Mouse (Mus musculus) retina, postnatal 7 days (tissue): ENCODE data around the gene Stat6.

Experiments used
- DNase-seq: peaks from one replicate; pipeline ENCODE4 v3.0.0-alpha.2; 2012; ENCODE audit warnings: low read depth, low spot score

Gene Stat6

DNA sequence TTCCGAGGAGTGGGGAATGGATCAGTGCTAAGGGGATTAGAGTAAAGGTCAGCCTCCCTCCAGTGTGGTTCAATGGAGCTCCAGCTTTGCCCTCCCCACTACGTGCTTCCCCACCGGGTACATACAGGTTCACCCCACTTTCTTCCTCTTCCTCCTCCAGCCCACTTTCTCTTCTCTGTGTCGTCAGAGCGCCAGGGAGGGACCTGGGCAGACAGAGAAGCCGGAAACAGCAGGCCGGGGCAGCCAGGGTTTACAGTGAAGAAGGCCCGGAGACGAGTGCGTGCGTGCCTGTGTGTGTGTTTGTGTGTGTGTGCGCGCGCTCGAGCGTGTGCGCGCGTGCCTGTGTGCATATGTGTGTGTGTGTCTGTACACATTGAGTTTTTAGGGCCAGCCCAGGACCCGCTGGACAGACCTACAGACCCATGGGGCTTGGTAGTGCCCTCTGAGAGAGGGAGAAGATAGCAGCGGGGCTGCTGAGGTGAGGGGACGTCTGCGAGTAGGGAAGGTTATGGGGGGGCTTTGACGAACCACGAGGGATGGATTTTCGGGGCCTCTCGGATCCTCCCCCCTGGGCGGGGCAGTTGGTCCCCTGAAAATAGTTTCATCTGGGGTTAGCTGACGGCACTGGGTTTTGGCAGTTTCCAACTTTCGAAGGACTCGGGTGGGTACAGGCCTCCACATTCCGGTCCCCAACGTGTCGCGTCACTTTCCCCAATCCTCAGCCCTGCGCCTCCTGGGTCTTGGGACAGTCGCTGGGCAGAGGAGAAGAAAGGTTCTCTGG lies at the start of gene Stat6:
TSS of gene Stat6 (plus strand) at position 215 of the 781 bp plus-strand sequence.
- no peak for DNase-seq

DNA sequence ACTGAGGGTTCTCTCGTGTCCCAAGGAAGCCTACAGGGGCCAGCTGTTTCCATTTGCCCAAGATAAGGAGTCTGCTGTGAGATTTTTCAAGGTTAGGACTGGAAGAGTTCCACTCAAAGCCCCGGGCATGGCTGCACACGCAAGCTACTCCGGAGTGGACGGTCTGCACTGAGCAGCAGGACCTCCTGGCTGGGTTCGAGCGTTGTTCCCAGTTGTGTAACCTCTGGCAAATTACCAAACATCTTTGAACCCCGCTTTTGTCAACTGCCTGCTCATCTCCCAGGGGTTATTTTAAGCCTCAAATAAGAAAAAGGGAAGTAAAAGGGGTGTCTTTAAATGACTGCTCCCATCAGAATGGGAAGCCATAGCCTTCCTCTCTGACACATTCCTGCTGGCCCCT lies 48.4 kb upstream of the Stat6 start:
- no peak for DNase-seq

DNA sequence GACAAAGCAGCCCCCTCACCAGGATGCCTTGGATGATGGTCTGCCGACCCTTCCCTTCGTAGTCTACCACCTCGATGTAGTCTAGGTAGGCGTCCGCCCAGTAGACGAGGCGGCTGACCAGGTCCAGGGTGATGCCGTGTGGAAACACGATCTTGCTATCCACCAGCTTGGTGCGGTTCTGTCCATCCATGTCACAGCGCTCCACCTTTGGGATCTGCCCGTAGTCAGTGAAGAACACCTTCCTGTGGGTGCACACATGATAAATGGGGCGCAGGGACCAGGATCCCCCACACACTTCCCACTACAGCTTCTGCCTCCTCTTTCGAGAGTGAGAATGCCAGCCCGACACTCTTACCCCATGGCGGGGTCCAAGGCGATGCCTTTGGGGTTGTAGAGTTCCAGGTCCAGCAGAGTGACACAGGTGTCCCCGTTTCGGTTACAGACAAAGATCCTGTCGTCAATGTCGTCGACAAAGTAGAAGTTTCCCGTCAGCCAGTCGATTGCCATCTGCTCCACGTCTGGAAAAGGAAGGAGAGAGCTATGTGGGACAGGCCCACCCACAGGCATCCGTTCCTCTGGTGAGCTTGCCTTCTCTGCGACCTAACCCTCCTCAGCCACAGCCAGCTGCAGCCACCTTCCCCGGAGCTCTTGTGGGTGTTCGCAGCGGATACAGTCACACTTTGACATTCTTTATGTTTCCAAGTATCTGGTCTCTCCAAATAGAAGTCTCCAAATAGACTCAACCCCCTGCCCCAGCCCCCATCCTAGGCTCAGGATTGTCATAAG lies 47.7 kb upstream of the Stat6 start:
- no peak for DNase-seq

DNA sequence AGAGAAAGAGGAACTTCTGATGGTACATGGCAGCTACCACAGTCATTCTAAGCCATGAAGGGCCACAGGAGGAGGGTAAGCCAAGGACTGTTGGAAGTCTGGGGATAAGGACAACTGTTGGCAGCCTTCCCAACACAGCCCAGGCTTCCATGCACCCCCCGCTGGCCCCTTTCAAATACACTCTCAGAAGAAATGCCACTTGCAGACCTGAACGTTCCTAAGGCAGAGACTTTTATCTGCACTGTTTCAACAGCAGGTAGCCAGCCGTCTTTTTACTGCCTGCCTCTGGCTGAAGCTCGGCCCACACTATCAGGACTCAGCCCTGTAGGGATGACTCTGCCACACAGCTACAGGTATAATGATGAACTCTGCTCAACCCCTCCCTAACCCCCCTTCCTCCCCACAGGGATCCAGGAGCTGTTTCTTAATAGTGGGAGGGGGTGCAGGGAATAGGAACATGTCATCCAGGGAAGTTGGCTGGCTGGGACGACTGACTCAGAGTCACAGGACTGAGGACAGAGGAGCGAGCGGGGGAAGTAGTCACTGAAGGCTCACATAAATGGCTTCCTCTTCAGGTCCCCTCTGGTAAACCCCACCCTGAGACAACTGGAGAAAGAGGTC lies 46.4 kb upstream of the Stat6 start:
- DNase-seq: no peak

DNA sequence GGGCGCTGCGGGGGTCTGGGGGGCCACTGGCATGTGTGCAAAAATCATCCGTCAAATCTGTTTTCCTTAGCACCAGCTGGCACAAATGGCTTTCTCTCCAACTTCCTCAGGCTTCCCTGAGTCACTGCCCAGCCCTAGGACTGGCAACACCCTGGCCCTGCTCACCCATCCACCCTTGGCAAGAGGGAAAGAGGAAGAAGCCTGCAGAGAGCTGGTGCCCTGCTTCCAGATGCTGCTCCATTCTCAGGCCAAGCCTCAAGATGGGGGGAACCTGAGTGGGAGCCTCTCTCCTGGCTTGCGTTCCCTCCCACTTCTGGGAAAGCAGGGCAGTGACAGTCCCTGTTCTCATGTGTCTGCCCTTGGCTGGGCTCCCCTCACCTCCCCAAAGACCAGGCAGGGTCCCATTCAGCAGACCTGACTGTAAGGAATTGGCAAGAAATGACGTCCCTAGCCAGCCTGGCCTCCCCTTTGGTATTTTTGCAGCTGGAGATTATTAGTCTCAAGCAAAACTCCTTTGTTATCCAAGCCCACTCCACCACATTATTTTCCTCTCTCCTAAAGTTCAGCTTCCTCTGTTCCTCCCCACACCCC lies 45.4 kb upstream of the Stat6 start:
- no peak for DNase-seq

DNA sequence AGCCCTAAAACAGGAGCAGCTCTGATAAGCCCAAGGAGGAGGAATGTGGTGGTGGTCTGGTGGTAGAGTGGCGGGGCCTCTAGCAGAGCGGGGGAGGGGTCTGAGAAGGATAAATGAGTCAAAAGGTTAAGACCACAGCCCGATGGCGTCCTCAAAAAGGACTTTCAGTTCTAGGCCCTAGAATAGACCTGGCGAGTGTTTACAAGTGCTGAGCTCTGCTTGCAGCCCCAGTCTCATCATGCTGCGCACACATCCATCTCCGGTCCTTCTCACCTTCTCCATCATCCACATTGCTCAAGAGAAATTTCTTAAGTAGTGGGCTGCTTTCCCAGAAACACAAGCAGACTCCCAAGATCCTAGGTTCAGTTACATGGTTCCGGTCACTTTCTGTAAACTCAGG lies 44.2 kb upstream of the Stat6 start:
- DNase-seq: no peak

DNA sequence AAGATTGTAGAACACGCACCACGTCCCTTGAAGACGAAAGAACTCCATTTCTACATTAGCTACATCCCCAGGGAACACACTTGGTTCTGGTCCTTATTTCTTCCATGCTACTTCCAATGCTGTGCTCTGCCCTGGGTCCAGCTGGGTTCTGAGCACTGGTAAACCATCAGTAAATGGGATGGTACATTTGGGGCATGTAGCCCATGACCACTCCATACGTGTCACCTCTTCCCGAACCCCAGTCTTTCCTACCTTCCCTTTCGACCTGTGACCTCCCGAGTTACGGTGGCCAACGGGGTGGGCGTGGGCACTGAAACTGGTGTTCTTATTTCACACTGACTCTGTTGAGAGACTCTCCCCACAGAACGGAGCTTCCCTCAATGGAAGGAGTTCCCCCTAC lies 43.5 kb upstream of the Stat6 start:
- DNase-seq: no peak

DNA sequence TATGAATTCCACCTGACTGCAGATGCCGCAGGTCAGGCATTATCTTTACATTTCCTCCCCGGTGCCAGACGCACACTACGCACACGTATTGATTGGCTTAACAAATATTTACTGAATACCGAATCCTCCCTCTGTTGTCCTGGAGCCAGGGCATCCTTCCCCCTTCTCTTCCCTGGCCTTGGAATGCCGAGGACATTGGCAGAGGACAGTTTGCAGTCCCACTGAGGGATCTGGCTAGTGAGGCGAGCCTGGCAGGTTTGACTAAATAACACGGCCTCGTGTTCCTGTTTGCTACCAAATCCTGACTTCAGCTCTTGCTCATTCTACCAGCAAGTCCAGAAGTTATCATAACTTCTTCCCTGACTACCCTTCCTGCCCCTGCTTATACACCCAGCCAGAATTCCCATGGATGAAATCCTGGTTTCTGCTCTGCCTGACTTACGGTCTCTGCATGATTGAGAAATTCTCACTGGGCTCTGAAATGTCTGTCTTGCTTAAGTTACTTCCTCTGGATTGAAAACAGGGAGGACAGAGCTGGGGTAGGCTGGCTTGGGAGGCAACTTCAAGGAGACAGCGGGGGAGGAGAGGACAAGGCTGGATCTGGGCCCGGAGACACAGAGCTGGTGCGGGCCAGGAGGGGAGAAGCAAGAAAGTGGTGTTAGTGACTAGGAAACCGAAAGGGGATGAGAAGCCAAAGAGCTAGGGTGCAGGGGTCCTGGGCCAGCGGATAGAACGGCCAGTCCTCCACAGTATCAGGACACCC lies 42.8 kb upstream of the Stat6 start:
- no peak for DNase-seq

DNA sequence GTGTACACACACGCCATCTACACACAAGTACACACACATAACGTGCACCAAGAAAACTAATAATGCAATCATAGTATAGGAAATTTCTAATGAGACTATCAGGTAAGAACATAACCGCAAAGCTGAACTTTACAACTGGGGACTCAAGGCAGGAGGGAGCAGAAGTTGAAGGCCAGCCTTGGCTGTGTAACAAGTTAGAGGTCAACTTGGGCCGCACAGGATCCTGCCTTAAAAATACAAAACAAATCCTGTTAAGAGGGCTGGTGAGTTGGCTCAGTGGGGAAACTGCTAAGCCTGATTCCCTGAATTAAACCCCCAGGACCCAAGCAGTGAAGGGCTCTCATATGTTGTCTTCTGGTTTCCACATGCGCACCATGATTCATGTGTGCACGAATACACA lies 40.6 kb upstream of the Stat6 start:
- DNase-seq: no peak

DNA sequence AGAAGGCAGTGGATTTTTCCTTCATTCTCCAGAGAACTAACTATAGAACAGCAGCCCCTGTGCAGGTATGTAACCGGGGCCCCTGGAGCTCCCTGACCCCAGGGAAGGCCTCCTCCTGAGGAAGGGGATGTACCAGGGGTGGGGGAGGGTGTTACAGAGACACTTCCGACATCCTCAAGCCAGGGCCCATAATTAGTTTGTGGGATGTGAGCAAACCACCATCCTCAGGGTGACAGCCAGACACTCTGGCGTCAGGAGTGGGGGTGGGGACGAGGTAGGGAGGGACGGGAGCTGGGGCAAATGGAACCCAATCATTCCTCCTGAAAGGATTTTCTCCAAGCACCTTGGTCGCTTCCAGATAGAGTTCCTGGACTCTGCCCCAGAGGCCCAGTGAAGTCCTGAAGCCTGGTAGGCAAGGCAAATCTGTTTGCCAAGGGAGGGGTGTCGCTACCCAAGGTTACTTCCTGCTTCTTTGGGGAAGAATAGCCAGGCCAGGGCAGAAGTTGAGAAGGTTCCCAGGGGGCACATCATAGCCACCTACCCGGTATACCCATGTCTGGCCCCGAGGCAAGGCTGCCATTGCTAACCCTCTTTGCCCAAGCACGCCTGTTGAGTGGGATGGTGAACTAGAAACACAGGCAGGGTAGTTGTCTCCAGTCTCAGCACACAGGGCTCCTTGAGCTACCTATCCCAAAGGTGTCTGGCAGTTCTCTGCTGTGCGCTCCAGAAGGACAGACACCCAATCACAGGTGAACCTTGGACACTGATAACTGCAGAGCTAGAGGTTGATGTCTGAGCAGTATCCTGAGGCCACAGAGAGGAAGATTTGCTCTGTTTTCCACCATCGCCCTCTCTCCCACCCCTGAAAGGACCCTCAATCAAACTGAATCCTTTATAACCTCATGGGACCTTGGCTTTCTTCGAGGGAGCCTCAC lies 39.1 kb upstream of the Stat6 start:
- DNase-seq: no peak

DNA sequence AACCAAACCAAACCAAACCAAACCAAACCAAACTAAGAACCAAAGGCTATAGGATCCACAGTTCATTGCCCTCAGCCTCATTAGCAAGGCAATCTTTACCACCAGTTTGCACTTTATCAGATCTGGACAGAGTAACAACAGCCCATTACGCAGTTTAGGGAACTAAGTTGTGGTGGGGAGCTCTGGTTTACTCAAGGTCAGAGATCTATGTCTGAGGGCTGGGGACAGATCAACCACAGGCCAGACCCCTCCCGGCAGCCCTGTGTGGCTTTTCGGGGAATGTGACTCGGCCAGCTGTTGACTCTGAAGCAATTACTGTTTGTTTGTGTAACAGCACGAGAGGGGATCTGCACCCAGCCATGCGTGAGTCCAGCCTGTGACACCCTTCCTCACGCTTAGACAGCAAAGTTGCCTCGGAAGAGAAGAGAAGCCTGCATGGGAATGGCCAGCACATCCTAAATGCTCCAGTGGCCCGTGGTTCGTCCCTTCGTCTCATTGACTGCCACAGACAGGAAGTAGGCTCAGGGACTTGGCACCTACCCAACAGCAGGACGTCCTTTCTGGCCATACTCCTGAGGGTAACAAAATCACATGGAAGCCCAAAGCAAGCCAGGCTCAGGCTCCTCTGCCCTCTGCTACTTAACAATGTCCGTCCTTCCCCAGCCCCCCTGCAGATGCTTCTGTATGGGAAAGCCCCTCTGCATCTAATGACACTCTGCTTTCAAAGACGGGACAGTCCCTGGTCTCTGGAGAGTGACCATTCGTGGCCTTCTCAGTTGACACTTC lies 38.1 kb upstream of the Stat6 start:
- DNase-seq: no peak

DNA sequence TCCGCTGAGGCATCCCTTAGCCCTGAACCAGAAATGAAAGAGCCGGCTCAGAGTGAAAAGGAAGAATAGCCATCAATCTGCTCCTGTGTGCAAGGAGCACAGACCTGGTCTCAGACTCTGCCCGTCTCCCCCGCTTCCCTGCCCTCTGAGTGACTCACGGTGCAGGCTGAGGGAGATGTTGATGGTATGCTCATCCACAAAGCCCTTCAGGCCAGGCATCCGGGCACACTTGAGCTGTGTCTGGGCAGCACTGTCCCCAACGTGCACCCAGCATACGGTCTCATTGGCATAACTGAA lies 37.6 kb upstream of the Stat6 start:
- DNase-seq: no peak

DNA sequence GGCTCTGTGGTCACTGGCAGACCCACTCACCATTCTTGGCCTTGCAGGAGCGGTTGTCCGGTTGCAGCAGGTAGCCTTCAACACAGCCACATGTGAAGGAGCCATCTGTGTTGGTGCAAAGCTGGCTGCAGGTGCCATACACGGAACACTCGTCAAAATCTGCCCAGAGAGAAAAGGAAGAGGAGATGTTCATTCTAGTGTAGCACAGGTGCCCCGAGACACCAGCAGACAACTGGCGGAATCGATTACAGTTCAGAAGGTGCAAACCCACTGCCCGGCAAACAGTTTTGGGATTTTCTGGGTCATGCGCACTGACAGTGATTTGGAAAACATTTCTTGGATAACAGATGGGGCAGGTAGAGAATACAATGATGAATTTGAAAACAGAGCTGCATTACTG lies 37.0 kb upstream of the Stat6 start:
- no peak for DNase-seq

DNA sequence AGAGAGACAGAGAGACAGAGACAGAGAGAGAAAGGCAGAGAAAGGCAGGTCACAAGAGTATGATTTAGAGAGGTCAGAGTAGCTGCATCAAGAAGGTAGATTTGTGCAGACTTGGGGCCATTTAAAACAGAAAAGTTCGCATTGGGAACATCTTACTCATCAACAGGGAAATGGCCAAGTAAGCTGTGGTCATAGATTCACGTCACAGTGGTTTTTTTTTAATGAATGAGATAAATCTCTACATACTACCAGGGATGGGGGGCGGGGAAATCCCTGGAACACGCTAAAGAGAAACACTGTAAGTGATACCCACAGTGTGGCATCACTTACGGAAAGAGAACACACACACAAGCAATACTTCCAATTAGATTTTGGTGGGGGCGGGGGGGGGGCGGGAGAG lies 35.7 kb upstream of the Stat6 start:
- no peak for DNase-seq

DNA sequence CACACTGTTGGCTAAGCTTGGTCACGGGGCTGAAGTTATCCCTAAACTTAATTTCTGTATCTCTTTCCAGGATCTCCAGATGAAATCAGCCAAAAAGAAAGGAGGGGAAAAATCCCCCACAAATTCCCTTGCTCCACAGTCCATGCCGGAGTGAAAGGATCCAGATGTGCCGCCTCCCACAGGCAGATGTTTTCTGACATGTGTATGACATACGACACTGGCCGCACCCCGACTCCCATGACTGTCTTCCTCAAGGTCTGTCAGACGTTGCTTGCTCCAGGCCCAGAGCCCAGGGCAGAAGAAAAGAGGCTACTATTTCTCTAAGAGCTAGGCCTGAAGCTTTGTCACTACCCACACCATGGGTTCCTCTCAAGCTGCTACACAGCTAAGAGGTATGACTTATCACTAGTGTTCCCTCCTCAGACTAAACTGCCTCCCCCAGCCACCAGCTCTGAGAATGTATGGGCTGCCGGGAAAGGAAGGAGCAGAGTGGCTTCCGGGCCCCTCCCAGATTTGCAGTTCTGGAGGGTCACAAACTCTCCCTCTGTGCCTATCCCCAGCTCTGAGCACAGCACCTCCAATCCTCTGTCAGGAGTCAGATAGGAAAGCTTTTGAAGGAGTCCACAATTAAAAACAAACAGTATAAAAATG lies 33.2 kb upstream of the Stat6 start:
- DNase-seq: no peak

DNA sequence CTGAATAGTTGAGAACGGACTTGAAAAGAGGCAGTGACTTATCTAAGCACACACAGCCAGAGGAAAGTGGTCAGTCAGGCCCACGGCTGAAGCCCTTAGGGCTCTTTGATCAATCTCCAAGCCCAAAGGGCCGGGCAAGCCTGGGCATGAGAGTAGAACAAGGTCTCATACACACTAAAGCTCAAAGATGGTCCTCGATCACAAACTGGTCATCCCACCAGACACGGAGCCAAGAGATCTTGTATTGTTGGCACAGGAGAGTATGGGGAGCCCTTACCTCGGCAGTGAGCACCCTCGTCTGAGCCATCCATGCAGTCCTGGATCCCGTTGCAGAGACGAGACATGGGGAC lies 32.7 kb upstream of the Stat6 start:
- no peak for DNase-seq

DNA sequence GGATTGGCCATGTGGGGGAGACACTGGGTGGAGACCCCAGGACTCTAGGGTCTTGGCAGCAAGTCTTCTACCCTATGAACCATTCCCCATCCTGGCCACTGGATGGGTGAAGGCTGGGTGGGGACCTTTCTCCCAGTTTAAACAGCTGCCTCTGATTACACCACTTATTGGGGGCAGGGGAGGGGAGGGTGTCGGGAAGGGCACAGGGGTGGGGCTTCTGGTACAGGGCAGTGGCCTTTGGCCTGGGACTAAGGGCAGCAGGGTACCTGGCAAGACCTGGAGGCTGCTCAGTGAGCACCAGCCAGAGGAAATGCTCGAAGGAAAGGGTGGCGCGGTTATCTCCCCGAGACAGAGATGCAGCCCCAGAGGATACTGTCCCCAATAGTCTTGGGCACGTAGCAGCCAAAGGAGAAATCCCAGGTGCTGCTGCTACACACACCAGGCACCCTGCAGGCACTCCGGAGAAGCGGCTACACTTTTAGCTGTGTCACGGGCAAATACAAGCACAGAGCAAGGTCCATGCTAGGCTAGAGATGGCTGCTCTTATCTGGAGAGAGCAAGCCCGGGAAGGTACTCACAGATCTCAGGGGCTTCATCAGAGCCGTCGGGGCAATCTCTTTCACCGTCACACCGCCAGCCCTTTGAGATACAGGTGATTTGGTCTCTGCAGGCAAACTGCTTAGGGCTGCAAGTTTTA lies 30.6 kb upstream of the Stat6 start:
- no peak for DNase-seq

DNA sequence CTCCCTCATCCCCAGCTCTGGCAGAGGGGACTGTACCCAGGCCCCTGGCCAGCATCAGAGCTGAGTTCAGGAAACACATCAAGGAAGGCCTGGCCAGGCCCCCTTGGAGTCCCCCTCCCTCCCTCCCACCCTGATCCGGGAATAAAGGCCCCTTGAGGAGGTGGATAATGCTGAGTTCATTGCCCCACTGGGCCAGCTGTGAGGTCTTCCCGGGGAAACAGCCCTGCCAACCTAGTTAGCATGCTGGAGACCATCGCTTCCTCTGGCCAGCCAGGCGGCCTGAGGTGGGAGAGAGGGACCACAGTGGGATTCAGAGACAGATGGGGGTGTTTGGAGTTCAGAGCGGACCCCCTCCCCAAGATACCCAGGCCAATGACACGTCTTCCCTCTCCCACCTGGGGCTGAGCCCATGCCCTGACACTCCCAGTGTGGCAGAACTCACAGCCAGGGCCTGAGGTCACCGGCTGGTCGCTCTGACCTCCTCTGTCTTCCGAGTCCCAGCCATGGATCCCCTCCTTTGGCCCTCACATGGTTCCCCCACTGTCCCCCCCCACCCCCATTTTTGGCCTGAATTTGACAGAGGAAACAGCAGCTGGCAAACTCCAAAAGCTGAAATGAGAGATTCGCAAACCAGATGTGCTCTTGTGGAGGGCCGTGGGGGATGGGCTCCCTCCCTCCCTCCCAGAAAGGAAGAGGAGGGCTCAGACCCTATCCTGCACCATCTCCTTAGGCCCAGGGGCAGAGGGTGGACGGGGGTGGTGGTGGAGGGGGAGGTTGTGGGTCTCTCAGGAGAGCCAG lies 28.4 kb upstream of the Stat6 start:
- DNase-seq: no peak
